21 mouse cellular contexts compared by ENCODE assay signal in the genomic region with DNA sequence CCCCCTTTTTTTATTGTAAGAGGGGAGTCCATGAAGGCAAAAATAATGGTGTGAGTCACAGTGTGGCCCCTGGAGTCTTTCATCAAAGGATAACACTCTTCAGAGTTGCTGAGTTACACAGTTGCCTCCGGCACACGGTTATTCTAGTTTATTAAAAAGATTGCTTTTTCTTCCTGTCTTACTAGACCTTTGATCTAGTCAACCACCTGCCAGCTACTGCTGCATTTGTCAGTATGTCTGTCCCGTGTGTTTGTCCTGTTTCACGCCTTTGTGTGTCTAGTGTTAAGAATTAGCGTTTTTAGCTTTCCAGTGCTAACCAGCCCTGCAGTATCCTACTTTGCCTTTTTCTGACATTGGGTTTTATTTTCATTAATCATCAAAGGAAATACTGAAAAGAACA. TPM values are rescaled to one million over a fixed set of nuclear protein-coding genes. Genes with fewer than 3 reads are reported as not detected.
"Had no signal": no experiment of that assay in that cellular context is flagged by ENCODE, and none has a peak within 500 bp of the region (broad histone marks: within the 10 kb centered on the region; RNA-seq: fewer than 3 reads in every experiment).

No protein-coding gene starts in this region.

- H3K27me3 ChIP-seq: neural tube, embryonic 12.5 days; neural tube, embryonic 13.5 days; neural tube, embryonic 15.5 days; stomach, embryonic 15.5 days had no signal

- H3K4me1 ChIP-seq: neural tube, embryonic 12.5 days; neural tube, embryonic 13.5 days; neural tube, embryonic 15.5 days; stomach, embryonic 15.5 days had no signal

- H3K9ac ChIP-seq: neural tube, embryonic 12.5 days; neural tube, embryonic 13.5 days; neural tube, embryonic 15.5 days; stomach, embryonic 15.5 days had no signal

- DNase-seq: retina, postnatal 1 day; right cerebral cortex, adult 18-20 months; right cerebral cortex, postnatal 14 days; right cerebral cortex, postnatal 25 days; right cerebral cortex, postnatal 4 days; spleen, adult 18-20 months; thymus, adult 18-20 months; thymus, postnatal 25 days; thymus, postnatal 36 days had no signal

- H3K27ac ChIP-seq: neural tube, embryonic 12.5 days; neural tube, embryonic 13.5 days; neural tube, embryonic 15.5 days; stomach, embryonic 15.5 days; stomach, postnatal 0 days had no signal

- H3K4me3 ChIP-seq: neural tube, embryonic 12.5 days; neural tube, embryonic 13.5 days; neural tube, embryonic 15.5 days; stomach, embryonic 15.5 days had no signal

- H3K36me3 ChIP-seq: neural tube, embryonic 12.5 days; neural tube, embryonic 13.5 days; neural tube, embryonic 15.5 days; stomach, embryonic 15.5 days had no signal

RNA-seq across cellular contexts. Expression of a gene that starts 8.2 kb away (rescaled TPM):
- total RNA-seq: neutrophil, adult 5-6 weeks had no signal
- polyA plus RNA-seq: neural tube, embryonic 12.5 days; small intestine, adult 2 months; spleen, adult 2 months; stomach, embryonic 14.5 days; stomach, embryonic 15.5 days; stomach, embryonic 16.5 days; thymus, postnatal 0 days; urinary bladder, adult 2 months had no signal
